Mouse (Mus musculus) kidney, postnatal 25 days (tissue): Measurements from ENCODE around the gene Msmb.
"Not testable (repeated sequence)": the region's sequence is repeated elsewhere in the genome, so short reads cannot be mapped to it uniquely, and the experiment has no call there.

Source experiments
- DNase-seq, 2 experiments: peaks; one replicate each; pipeline ENCODE4 v3.0.0; 2021; ENCODE audit warnings: mixed read lengths in 2 of 2

Msmb gene

DNA sequence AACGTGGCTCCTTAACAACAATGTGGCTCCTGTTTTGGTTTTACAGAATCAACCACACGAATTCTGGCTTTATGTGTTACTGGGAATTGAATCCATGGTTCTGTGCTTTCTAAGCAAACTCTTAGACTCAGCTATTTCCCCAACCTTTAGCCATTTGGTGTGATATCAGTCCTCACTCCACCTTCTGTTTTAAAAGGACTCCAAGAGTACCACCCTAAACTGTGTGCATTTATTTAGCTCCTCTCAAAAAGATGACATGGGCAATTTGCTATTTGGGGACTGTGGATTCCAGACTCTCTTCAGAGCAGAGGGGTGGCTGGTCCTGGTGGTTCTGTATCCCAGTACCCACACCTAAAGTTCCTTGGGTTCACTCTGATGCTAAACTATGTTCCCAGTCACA lies 4.8 kb downstream of the Msmb start:
- DNase-seq = no peak

DNA sequence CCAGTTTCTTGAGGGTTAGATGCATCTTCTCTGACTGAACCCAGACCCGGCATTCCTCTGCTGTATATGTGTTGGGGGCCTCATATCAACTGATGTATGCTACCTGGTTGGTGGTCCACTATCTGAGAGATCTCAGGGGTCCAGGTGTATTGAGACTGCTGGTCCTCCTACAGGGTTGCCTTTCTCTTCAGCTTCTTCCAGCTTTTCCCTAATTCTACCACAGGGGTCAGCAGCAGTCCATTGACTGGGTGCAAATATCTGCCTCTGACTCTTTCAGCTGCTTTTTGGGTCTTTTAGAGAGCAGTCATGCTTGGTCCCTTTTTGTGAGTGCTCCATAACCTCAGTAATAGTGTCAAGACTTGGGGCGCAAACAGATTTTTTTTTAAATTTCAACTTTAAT lies 9.0 kb downstream of the Msmb start:
- DNase-seq = no peak

DNA sequence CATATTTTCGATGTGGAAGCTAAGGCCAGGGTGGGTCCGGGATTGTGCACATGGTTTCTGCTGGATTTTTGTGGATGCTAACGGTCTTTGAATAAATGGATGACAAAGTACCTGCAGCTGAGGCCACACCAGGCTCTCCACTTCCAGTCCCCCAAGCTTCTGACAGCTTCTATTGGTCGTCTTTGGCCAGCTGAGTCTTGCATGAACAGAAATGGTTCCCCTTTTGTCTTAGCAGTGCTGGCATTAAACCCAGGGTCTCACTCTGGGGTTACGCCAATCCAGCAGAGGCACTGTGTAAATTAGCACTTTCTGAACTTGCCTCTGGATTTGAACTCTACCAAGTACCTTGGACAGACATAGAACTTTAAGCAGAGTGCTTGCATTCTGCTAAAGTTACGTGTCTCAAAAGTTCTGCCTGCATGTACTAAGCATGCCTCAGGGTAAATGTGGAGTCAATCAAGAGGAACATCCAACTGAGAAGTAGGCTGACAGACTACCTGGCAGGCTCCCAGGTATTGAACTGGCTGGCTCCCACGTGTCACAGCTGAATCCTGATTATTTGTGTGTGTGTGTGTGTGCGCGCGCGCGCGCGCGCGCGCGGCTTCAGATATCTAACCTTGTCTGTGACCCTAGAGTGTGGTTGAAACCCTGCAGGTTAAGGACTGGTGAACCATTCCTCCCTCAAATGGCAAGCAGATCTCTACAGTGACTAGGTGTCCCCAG lies 10.6 kb downstream of the Msmb start:
- DNase-seq = peak in 1 of 2 experiments; percentile 13

- DNase-seq = no peak
Measured at GRCm38 (mm10) chr14:32153156-32153555, 11.3 kb downstream of the Msmb start.

- DNase-seq = no peak
Measured at GRCm38 (mm10) chr14:32154758-32155157, 12.9 kb downstream of the Msmb start.

GRCm38 (mm10) chr14:32159150-32159670 lies 17.4 kb downstream of the Msmb start:
- DNase-seq = peak; percentile 17 to 57

DNA sequence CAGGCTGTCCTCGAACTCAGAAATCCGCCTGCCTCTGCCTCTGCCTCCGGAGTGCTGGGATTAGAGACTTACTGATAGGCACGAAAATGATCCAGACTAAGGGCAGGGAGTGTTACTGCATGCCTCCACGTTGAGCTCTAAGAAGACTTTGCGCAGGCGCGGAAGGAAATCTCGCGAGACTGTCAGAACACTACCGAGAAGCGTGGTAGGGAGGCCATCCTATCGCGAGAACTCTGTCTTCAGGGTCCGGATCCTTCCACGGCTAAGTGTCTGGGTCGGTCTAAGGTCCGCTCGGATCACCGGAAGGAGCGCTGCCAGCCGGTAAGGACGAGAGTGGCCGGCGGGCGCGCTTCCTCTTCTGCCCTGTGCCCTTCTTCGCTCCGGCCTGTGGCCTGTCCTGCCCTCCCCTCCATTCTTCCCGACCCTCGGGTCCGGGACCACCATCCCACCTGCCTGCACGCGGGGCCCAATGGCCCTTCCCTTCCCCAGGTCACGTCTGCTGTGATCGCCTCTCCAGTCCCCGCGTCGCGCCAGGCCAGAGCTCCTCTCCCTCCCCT lies 17.9 kb downstream of the Msmb start, which contains the start of gene Ncoa4:
TSS of gene Ncoa4 (plus strand) at position 176 of the 557 bp plus-strand sequence.
- DNase-seq = peak; percentile 98 to 99

DNA sequence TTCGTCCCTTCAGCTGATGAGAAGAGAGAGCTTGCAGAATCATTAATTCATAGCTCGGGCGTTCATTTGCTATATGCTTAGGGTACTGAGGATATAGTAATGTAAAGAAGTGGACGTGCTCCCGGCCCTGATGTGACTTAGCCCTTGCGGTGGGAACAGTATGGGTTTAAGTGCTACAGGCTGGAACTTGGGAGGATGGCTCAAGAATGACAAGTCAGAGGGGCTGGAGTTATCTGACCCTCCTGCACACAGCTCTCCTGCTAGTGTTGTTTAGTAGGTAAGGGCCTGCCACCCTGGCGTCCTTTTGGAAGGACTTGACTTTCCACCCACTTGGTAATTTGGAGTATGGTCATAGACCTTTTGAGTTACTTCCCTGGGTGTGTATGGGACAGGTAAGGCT lies 18.7 kb downstream of the Msmb start:
- DNase-seq = no peak

DNA sequence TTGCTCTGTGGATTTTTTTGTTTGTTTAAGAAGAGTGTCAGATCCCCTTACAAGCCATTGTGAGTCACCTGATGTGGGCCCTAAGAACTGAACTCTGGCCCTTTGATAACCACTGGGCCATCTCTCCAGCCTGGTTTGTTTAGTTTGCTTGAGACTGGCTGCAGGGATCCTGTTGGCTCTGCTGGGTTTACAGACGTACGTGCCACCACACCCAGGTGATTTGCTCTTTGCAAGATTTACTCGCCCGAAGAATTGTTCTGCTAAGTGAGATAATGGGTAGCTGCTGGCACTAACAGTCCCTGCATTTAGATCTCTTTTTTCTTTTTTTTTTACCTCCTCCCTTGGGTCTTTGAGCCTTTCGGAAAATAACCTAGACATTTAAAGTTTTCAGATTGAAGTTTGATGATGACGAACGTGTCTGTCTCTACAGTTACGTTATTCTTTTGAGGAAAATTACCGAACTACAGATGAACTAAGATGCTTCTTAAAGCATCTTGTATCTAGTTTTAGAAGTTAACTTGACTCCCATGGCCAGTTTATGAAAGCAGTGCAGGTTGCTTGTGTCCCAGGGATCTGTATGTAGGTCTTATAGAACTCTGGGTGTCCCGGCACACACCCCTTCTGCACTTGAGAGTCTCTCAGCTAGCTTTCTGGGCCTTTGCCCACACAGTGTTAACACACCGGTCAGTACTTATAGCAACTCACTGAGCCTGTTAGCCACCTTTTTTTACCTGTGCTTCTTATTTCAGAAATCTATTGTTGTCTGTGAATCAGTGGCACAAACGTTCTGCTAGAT lies 19.5 kb downstream of the Msmb start:
- DNase-seq = peak in 1 of 2 experiments; percentile 53

DNA sequence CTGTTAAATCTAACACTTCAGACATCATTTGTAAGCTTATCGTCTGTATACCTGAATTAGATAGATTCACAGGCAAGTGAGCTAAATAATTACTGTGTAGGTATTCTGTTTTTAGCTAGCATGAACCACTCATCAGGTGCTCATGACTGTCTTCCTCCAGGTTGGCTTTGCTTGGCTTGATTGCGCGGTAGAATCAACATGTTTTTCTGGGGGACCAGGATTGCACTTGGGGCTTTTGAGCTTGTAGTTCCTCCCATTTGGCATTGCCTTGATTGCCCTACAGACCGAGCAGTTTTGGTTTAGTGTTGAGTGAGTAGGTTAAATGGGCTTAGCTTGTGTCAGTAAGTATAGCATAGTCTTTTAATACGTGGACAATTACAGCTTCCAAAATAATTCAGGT lies 20.4 kb downstream of the Msmb start:
- DNase-seq = no peak

DNA sequence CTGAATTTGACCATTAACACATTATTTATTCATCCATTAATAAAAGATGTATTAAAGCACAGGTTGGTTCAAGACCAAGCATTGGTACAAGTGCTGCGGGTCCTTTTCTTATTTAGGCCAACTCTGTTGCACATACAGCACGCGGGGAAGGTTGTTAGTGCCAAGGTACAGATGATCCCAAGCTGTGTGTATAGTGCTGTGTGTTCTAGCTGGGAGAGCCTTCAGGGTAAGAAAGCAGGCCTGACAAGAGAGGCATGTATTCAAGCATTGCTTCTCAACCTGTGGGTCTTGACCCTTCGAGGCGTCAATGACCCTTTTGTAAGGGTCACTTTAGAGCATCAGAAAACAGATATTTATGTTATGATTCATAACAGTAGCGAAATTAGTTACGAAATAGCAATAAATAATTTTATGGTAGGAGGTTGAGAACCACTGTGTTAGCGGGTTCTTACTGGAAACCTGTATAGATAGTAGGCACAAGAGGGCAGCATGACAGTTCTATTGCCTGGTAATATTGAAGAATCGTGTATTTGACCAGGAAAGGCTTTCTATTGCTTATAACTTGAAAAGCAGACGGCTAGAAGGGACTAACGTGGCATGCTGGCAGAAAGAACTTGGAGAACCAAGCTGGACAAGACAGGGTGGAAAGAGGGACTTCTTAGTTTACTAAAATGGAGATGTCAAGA lies 21.5 kb downstream of the Msmb start:
- DNase-seq = no peak

GRCm38 (mm10) chr14:32164173-32165051 lies 22.6 kb downstream of the Msmb start:
- DNase-seq = peak; percentile 17 to 54

GRCm38 (mm10) chr14:32165278-32166061 lies 23.6 kb downstream of the Msmb start:
- peak; percentile 91 to 96 for DNase-seq

GRCm38 (mm10) chr14:32166062-32166441 lies 24.2 kb downstream of the Msmb start:
- DNase-seq = no peak

DNA sequence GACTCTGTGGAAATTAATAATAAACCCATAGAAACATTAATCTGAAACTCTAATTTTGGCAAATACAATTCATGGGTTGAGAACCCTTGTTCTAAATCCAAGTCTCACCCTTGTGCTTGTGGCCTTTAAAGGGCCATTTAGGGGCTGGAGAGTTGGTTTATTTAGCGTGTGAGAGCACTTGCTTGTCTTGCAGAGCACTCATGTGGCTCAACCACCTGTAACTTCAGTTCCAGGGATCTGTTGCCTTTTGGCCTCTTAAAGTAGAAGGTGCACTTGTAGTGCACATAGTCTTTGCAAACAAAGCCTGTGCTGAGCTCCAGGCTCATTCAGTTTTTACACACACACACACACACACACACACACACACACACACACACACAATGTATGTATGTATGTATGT lies 25.0 kb downstream of the Msmb start:
- no peak for DNase-seq

DNA sequence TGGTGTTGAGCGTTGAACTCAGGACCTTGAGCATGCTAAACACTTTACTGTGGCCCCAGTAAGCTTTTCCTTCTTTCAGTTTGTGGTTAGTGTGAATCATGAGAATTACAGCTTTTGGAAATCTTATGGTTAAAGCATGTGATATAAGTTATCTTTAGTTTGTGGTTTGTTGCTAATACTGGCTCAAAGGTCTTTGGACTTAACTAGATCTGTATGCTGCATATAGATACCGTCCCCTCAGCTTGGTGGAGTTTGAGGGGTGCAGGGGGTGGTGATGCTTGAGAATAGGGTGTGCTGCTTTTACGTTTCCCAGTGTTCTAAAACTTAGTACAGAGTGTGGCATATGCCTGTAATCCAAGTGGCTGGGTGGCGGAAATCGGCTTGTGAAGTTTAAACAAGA lies 25.5 kb downstream of the Msmb start:
- no peak for DNase-seq

DNA sequence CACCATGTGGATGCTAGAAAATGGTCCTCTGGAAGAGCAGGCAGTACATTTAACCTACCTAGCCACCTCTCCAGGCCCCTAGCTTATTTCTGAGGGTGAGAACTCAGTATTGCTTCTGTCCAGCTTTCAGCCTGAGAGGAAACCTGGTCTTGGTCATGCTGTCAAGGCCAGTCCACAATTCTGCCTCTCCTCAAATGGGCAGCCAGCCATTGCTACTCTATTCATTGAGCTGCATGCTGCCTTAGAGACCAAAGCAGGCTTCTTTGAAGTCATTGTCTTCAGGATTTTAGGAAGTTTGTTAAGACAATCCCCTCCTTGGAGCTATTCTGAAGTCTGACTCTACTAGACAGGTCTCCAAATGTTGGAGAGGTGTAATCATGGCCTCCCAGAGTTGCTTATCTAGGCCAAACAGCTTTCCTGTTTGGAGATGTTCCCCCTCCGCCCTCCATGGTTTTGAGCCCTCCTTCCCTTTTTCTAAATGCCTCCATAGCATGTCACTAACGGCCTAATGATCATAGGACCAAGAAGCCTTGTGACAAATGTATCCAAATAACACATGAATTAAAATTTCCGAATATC lies 26.9 kb downstream of the Msmb start:
- DNase-seq = no peak

DNA sequence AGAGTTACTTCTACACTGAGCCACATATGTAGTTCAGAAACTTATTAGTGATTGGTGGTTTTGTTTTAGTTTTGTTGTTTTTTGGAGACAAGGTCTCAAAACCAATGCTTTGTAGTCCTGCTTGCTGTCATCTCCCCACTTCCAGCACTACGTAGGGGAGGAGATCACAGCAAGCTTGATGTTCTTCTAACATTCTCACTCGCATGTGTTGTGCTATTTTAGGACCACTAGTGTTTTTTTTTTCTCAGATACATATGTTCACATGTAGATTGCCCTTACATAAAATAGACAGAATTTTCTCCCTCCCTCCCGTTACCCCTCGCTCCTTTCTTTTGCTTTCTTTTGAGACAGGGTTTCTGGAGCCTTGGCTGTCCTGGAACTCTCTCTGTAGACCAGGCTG lies 28.3 kb downstream of the Msmb start:
- DNase-seq = no peak

DNA sequence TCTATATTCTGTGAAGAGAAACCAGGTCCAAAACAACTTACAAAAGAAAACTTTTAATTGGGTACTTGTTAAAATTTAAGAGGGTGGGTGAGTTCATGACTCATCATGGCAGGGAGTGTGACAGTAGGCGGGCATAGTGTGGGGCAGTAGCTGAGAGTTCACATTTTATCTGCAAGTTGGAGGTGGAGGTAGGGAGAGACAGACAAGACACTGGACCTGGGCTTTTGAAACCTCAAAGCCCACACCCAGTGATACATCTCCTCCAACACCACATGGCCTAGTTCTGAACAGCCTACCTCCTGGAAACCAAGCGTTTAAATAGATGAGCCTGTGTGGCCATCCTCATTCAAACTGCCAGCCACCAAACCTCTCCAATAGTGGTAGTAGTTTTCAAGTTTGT lies 33.5 kb downstream of the Msmb start:
- DNase-seq = no peak

DNA sequence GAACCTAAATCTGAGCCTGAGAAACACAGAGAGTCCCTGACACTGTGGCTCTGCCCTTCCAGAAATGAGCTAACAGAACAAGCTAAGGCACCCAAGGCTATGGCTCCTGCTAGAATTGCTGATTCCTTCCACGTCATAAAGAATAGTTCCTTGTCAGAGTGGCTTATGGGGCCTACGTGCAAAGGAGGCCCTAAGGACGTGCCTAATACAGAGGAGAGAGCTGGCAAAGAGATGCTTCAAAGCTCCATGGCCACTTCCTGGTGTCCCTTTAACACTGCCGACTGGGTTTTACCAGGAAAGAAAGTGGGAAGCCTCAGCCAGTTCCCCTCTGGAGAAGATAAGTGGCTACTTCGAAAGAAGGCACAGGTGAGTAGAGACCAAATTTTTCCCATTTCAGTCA lies 34.8 kb downstream of the Msmb start:
- not testable (repeated sequence) for DNase-seq
